Mouse (Mus musculus) ES-Bruce4 (cell line): ENCODE measurements at regions not wholly inside any gene's neighbourhood (a gene's known extent, or its start where the extent isn't known, plus 50 kb on each side); places are given as distances from the start of the nearest gene placed in this dataset.

Source experiments
- H3K27ac ChIP-seq: 2 replicates; pipeline ENCODE4 v1.5.1; 2012; ENCODE audit warnings: low read length, inconsistent platforms; ENCODE audit not compliant: insufficient read depth
- H3K27me3 ChIP-seq: 2 replicates; pipeline ENCODE4 v1.6.1; 2012; ENCODE audit warnings: mild to moderate bottlenecking, low read length, inconsistent platforms; ENCODE audit not compliant: control insufficient read depth, poor library complexity, insufficient read depth, severe bottlenecking
- H3K36me3 ChIP-seq: 2 replicates; pipeline ENCODE4 v1.6.1; 2012; ENCODE audit warnings: inconsistent platforms, mild to moderate bottlenecking, low read length, moderate library complexity; ENCODE audit not compliant: control insufficient read depth, poor library complexity, insufficient read depth, severe bottlenecking
- H3K4me1 ChIP-seq: one replicate; pipeline ENCODE4 v1.8.1; 2011; ENCODE audit warnings: low read length; ENCODE audit not compliant: control insufficient read depth, insufficient read depth
- H3K4me3 ChIP-seq: 2 replicates; pipeline ENCODE4 v1.5.1; 2011; ENCODE audit warnings: low read depth, mild to moderate bottlenecking, low read length
- H3K9ac ChIP-seq: 2 replicates; pipeline ENCODE4 v1.6.1; 2012; ENCODE audit warnings: low read depth, mild to moderate bottlenecking, inconsistent platforms; ENCODE audit not compliant: poor library complexity, severe bottlenecking
- H3K9me3 ChIP-seq: replicated peaks from 2 replicates; pipeline ENCODE4 v1.6.1; 2012; ENCODE audit warnings: mild to moderate bottlenecking, low read length, inconsistent platforms; ENCODE audit not compliant: control insufficient read depth, poor library complexity, insufficient read depth, severe bottlenecking
- CTCF ChIP-seq: IDR thresholded peaks from one replicate; pipeline ENCODE4 v1.8.1; 2011; ENCODE audit warnings: low read depth, low read length
- EP300 ChIP-seq: IDR thresholded peaks from 2 replicates; pipeline ENCODE4 v1.6.1; 2011; ENCODE audit warnings: low read depth, low read length; ENCODE audit not compliant: insufficient read depth
- POLR2A ChIP-seq: IDR thresholded peaks from one replicate; pipeline ENCODE4 v1.8.1; 2011; ENCODE audit warnings: low read length; ENCODE audit not compliant: insufficient read depth

DNA sequence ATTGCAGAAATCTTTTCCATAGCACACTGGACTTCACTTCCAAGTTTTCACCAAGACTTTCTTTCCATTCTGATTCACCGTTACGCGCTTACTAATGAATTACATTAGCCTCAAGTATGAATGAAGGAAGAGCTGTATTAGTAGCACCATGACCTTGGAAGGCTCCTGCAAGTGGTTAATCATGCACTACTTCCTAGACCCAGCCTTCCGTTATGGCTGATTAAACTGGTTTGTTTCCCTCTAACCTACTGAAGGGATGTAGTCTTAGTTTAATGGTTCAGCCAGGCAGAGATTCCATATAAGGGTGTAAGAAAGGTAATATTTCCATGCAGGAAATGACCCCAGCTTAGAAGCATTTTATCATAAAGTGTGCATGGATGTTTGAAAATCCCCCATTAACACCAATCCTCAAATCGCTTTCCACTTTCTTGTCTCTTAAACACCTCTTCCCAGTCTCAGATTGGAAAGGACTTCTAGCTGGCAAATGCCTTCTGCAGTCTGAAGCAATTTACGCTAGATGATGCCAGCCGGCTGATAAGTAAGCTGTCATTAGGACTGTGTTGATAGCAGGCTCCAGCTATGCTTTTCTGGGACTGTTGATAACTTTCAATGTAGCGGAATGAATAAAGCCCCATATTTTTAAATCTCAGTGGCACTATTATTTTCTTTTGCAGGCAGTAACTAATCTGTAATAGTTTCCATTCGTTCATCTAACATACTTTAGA, 215.6 kb upstream of the Bmp2 start:
- TF ChIP-seq POLR2A (no peak), EP300 (no peak), CTCF (no peak)
- no peaks in the 10 kb centered on the region for H3K27me3 ChIP-seq
- no peaks in the 10 kb centered on the region for H3K36me3 ChIP-seq
- no peak overlapping the region for H3K9ac ChIP-seq
- H3K4me3 ChIP-seq, result no peak overlapping the region
- H3K4me1 ChIP-seq, result no peaks in the 10 kb centered on the region
- H3K9me3 ChIP-seq, result no peaks in the 10 kb centered on the region
- no peak overlapping the region for H3K27ac ChIP-seq

DNA sequence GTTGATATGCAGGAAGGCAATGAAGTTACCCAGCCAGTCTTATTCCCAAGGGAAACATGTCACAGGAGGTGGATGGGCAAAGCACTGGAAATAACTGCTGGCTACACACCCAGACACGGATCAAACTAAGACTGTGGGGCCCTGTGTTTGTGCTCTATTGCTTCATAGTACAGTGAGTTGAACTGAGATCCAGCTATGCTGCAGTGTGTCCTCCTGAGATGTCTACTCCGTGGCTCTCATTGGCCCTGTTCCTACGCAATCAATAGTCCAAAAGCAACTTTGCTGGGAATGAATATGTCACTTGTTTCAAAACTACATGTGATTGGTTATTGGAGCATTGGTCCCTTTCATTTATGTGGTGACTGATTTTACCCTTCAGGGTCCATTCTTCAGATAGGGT, 213.8 kb upstream of the Bmp2 start:
- no peaks in the 10 kb centered on the region for H3K36me3 ChIP-seq
- H3K27ac ChIP-seq, result no peak overlapping the region
- H3K4me1 ChIP-seq, result no peaks in the 10 kb centered on the region
- no peak for TF ChIP-seq EP300
- H3K27me3 ChIP-seq, result no peaks in the 10 kb centered on the region
- no peak overlapping the region for H3K9ac ChIP-seq
- H3K4me3 ChIP-seq, result no peak overlapping the region
- no peaks in the 10 kb centered on the region for H3K9me3 ChIP-seq

DNA sequence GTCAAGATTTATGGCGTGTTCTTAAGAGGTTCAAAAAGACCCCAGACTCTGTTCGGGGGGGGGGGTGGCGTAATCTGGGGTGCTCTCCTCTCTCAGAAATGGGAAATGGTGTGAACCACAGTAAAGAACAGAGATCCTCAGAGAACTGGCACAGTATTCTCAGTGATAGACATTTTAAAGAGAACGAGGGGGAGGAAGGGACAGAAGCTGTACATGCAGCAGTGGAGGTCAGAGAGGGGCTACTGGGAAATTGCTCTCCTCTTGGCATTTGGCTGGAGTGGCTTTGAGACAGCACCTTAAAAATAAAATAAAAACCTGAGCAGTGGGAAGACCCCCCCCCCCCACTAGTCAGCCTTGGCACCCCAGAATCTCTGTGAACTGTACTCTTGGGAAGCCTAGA, 210.6 kb upstream of the Bmp2 start:
- no peak for TF ChIP-seq CTCF
- H3K4me3 ChIP-seq, result no peak overlapping the region
- no peaks in the 10 kb centered on the region for H3K9me3 ChIP-seq
- H3K4me1 ChIP-seq, result no peaks in the 10 kb centered on the region
- no peaks in the 10 kb centered on the region for H3K36me3 ChIP-seq
- no peak overlapping the region for H3K9ac ChIP-seq
- no peak overlapping the region for H3K27ac ChIP-seq
- no peaks in the 10 kb centered on the region for H3K27me3 ChIP-seq

DNA sequence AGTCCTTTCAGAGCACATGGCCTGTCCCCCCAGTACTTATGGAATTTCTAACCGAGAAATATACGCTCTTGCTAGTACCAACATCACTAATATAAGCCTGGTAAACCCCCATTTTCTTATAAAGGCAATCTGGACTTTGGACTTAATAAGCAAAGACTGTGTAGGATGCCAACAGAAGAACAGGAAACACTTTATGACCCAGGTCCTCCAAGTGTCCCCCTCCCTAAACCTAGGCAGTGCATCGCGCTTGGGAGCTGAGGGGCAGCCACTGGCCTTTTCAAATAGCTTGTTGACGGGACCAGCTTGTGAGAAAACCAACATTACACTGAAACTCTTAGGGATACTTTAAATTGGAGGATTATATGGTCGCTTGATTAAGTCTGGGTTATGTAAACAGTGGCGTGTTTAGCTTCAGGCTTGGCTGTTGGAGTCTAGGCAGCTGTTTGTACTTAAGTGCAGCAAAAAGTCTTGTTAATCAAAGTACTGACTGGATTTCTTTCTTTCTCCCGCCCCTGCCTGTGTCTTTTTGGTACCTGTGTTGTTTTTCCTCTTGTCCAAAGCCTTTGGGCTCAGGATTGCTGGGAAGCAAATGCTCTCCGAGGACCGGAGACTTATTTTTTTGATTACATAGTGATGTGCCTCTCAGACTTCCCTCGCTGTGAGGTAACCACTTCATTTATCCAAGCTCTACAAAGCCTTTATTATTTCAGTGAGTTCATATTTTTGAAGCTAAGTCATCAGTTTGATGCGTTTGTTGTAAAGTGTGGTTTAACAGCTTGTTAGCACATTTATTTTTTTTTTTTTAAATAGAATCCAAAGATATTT, 205.8 kb upstream of the Bmp2 start:
- Histone ChIP-seq H3K4me3 (no peak overlapping the region), H3K27ac (no peak overlapping the region), H3K27me3 (no peaks in the 10 kb centered on the region), H3K4me1 (no peaks in the 10 kb centered on the region), H3K36me3 (no peaks in the 10 kb centered on the region), H3K9ac (no peak overlapping the region), H3K9me3 (no peaks in the 10 kb centered on the region)
- no peak for TF ChIP-seq EP300
- no peak for TF ChIP-seq CTCF
- TF ChIP-seq POLR2A, result no peak

DNA sequence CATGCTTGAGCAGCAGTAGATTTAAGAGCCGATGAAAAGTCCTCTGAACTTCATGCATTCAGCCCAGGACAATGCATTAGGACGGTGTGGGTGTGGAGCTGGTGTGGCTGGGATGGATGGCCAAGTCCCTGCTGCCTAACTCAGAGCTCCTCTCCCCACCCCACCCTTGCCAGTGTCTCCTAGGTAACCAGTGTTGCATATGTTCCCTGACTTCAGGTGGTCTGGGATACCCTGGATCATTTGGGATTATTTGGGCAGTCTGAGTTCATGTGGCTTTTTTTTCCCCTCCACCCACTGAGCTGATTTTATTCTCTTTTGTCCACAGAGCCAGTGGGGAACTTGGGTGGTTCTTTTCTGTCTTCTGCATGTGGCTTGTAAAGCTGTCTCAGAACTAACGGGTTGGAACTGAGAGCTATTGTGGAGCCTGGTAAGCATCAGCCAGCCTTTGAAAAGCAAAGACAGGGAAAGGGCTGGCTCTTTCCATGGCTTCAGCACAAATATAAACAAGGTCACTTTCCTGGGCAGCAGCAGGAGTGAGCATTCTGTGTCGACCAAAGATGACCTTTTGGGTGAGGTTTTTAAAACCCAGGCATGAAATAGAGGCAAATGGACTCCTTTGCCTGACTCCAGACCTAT, 205.1 kb upstream of the Bmp2 start:
- H3K27ac ChIP-seq, result no peak overlapping the region
- no peaks in the 10 kb centered on the region for H3K27me3 ChIP-seq
- no peaks in the 10 kb centered on the region for H3K36me3 ChIP-seq
- H3K9me3 ChIP-seq, result no peaks in the 10 kb centered on the region
- no peak overlapping the region for H3K4me3 ChIP-seq
- no peaks in the 10 kb centered on the region for H3K4me1 ChIP-seq
- TF ChIP-seq EP300 (no peak), POLR2A (no peak), CTCF (no peak)
- no peak overlapping the region for H3K9ac ChIP-seq

DNA sequence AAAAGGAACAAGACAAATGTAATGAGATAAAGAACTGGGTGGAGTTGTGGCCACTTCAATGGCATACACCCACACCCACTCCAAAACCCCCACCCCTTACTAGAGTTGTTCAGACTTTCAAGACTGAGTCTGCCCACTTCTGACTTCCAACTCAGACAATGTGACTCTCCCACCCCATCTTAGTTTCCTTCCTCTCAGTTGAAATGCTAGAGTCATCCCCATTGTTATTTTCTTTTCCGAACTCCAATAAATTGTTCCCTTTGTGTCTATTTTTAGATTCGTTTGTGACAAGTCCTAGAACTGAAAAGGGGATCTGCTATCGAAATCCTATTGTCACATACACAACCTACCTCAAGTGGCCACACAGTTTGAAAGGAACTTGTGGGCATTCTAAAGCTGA, 200.7 kb upstream of the Bmp2 start:
- Histone ChIP-seq H3K27me3 (no peaks in the 10 kb centered on the region), H3K4me1 (no peaks in the 10 kb centered on the region), H3K4me3 (no peak overlapping the region), H3K36me3 (no peaks in the 10 kb centered on the region), H3K9ac (no peak overlapping the region), H3K27ac (no peak overlapping the region), H3K9me3 (no peaks in the 10 kb centered on the region)
- TF ChIP-seq POLR2A (no peak), CTCF (no peak), EP300 (no peak)
